Mouse (Mus musculus) kidney, adult 9 months (tissue): Measurements from ENCODE around the gene Dnajc7.
"Not testable (repeated sequence)": the region's sequence is repeated elsewhere in the genome, so short reads cannot be mapped to it uniquely, and the experiment has no call there.

Experiments used
- DNase-seq: peaks from one replicate; pipeline ENCODE4 v3.0.0; 2022

The Dnajc7 gene

GRCm38 (mm10) chr11:100545746-100546085 lies 74.3 kb downstream of the Dnajc7 start:
- DNase-seq: no peak

- peak; percentile 92 for DNase-seq
Observed at GRCm38 (mm10) chr11:100544832-100545745, 74.9 kb downstream of the Dnajc7 start, which contains the start of gene Ttc25. Gene Ttc25 (plus strand): TSS chr11:100545607.

- no peak for DNase-seq
Observed at GRCm38 (mm10) chr11:100541577-100541976, 78.4 kb downstream of the Dnajc7 start.

GRCm38 (mm10) chr11:100540966-100541365 lies 79.0 kb downstream of the Dnajc7 start:
- DNase-seq: no peak

- DNase-seq: no peak
Observed at GRCm38 (mm10) chr11:100536466-100536865, 83.5 kb downstream of the Dnajc7 start.

GRCm38 (mm10) chr11:100535996-100536395 lies 84.0 kb downstream of the Dnajc7 start:
- DNase-seq: no peak

GRCm38 (mm10) chr11:100534821-100535220 lies 85.1 kb downstream of the Dnajc7 start:
- not testable (repeated sequence) for DNase-seq

GRCm38 (mm10) chr11:100534411-100534810 lies 85.6 kb downstream of the Dnajc7 start:
- DNase-seq: not testable (repeated sequence)

- DNase-seq: no peak
Observed at GRCm38 (mm10) chr11:100533871-100534270, 86.1 kb downstream of the Dnajc7 start.
